Mouse (Mus musculus) hindbrain, embryonic 10.5 days (tissue): ENCODE data around the gene Dlx2. TPM values are rescaled to one million over a fixed set of nuclear protein-coding genes. Genes with fewer than 3 reads are reported as not detected.

Experiments used
- DNase-seq: peaks from one replicate; pipeline ENCODE4 v3.0.0-alpha.2; 2017; ENCODE audit warnings: low spot score
- H3K27ac ChIP-seq: fragments of 300-500 bp; sonication (generic); 2 replicates; pipeline ENCODE4 v1.5.1; 2016; ENCODE audit warnings: mild to moderate bottlenecking, moderate library complexity
- H3K27me3 ChIP-seq: fragments of 300-500 bp; sonication (generic); 2 replicates; pipeline ENCODE4 v1.6.1; 2016; ENCODE audit warnings: mild to moderate bottlenecking; ENCODE audit not compliant: poor library complexity, insufficient read depth, severe bottlenecking
- H3K36me3 ChIP-seq: fragments of 300-500 bp; sonication (generic); 2 replicates; pipeline ENCODE4 v1.6.1; 2016; ENCODE audit warnings: mild to moderate bottlenecking, moderate library complexity
- H3K4me1 ChIP-seq: fragments of 300-500 bp; sonication (generic); replicated peaks from 2 replicates; pipeline ENCODE4 v1.6.1; 2016; ENCODE audit warnings: mild to moderate bottlenecking
- H3K4me3 ChIP-seq: fragments of 300-500 bp; sonication (generic); 2 replicates; pipeline ENCODE4 v1.5.1; 2016; ENCODE audit warnings: mild to moderate bottlenecking, moderate library complexity
- H3K9me3 ChIP-seq: fragments of 300-500 bp; sonication (generic); 2 replicates; pipeline ENCODE4 v1.6.1; 2016; ENCODE audit warnings: mild to moderate bottlenecking, moderate library complexity
- WGBS: fragments of 180-500 bp; shearing (Covaris S2); methylation state at CpG from one replicate; pipeline ENCODE4 v1.1.7; 2016; 5-methylcytosine and 5-hydroxymethylcytosine counted together
- polyA plus RNA-seq: library from polyadenylated mRNA; unstranded; fragments of >200 nt; fragmentation: Nextera tagmentation; extraction: Ambion mirVana; gene quantifications from 2 replicates; pipeline ENCODE4 v1.2.1, GENCODE M21; 2016

Dlx2 gene
- polyA plus RNA-seq: 7.6 and 7.8 TPM in 2 replicates

- Histone ChIP-seq H3K4me3 (peak within 1 kb of the TSS; percentile 72), H3K27me3 (peaks cover 98% of the 10 kb centered on the region), H3K4me1 (peaks cover 55% of the 10 kb centered on the region), H3K9me3 (no peaks in the 10 kb centered on the region), H3K27ac (peak within 1 kb of the TSS; percentile 73), H3K36me3 (no peaks in the 10 kb centered on the region)
- WGBS: under 1% methylated on average over 37 of the region's 37 CpGs
- DNase-seq: peak; percentile 92
These were observed at the start of gene Dlx2 for GRCm38 (mm10) chr2:71546640-71547071. Dlx2 (minus strand) TSS chr2:71546754.

- peaks cover 6% of the 10 kb centered on the region; the same call in 1 of the 2 replicates for H3K4me1 ChIP-seq
- DNase-seq: no peak
- WGBS: 75% methylated on average over 7 of the region's 7 CpGs
- no peaks in the 10 kb centered on the region for H3K9me3 ChIP-seq
- H3K4me3 ChIP-seq: no peak overlapping the region
- no peak overlapping the region for H3K27ac ChIP-seq
- peaks cover 14% of the 10 kb centered on the region for H3K27me3 ChIP-seq
- H3K36me3 ChIP-seq: no peaks in the 10 kb centered on the region
These were observed 47.9 kb upstream of the Dlx2 start for GRCm38 (mm10) chr2:71594466-71594865.

- no peak for DNase-seq
- no peaks in the 10 kb centered on the region for H3K9me3 ChIP-seq
- no peaks in the 10 kb centered on the region for H3K27me3 ChIP-seq
- no peak overlapping the region for H3K27ac ChIP-seq
- WGBS: 94% methylated on average over 9 of the region's 9 CpGs
- no peaks in the 10 kb centered on the region for H3K36me3 ChIP-seq
- H3K4me3 ChIP-seq: no peak overlapping the region
- H3K4me1 ChIP-seq: no peaks in the 10 kb centered on the region
These were observed 42.6 kb upstream of the Dlx2 start for GRCm38 (mm10) chr2:71589114-71589513.

- Histone ChIP-seq H3K27ac (peak overlapping the region; percentile 78), H3K27me3 (peaks cover 21% of the 10 kb centered on the region; the same call in 1 of the 2 replicates), H3K36me3 (no peaks in the 10 kb centered on the region), H3K4me1 (peaks cover 9% of the 10 kb centered on the region; the same call in 1 of the 2 replicates), H3K4me3 (peak overlapping the region; percentile 65), H3K9me3 (no peaks in the 10 kb centered on the region)
- 59% methylated on average over 5 of the region's 5 CpGs for WGBS
- DNase-seq: no peak
These were observed 34.9 kb upstream of the Dlx2 start for GRCm38 (mm10) chr2:71581488-71581887.

- Histone ChIP-seq H3K36me3 (no peaks in the 10 kb centered on the region), H3K27me3 (peaks cover 21% of the 10 kb centered on the region; the same call in 1 of the 2 replicates), H3K9me3 (no peaks in the 10 kb centered on the region), H3K4me1 (peaks cover 9% of the 10 kb centered on the region; the same call in 1 of the 2 replicates), H3K4me3 (peak overlapping the region; percentile 65), H3K27ac (peak overlapping the region; percentile 78)
- DNase-seq: peak; percentile 79
- 12% methylated on average over 50 of the region's 50 CpGs for WGBS
These were observed 34.3 kb upstream of the Dlx2 start for GRCm38 (mm10) chr2:71580632-71581466.

GRCm38 (mm10) chr2:71577059-71577458, 30.5 kb upstream of the Dlx2 start:
- peaks cover 9% of the 10 kb centered on the region; the same call in 1 of the 2 replicates for H3K4me1 ChIP-seq
- H3K27ac ChIP-seq: no peak overlapping the region
- no peaks in the 10 kb centered on the region for H3K9me3 ChIP-seq
- 85% methylated on average over 2 of the region's 2 CpGs for WGBS
- no peak for DNase-seq
- H3K36me3 ChIP-seq: no peaks in the 10 kb centered on the region
- peaks cover 20% of the 10 kb centered on the region; the same call in 1 of the 2 replicates for H3K27me3 ChIP-seq
- no peak overlapping the region for H3K4me3 ChIP-seq

GRCm38 (mm10) chr2:71573736-71574135, 27.2 kb upstream of the Dlx2 start:
- H3K27ac ChIP-seq: no peak overlapping the region
- no peaks in the 10 kb centered on the region; the same call in 1 of the 2 replicates for H3K27me3 ChIP-seq
- no peak for DNase-seq
- H3K4me1 ChIP-seq: no peaks in the 10 kb centered on the region
- WGBS: 72% methylated on average over 4 of the region's 4 CpGs
- no peaks in the 10 kb centered on the region for H3K36me3 ChIP-seq
- H3K9me3 ChIP-seq: no peaks in the 10 kb centered on the region
- H3K4me3 ChIP-seq: no peak overlapping the region

GRCm38 (mm10) chr2:71566466-71566865, 19.9 kb upstream of the Dlx2 start:
- H3K27me3 ChIP-seq: no peaks in the 10 kb centered on the region; the same call in 1 of the 2 replicates

GRCm38 (mm10) chr2:71556071-71556470, 9.5 kb upstream of the Dlx2 start:
- peaks cover 11% of the 10 kb centered on the region for H3K4me1 ChIP-seq
- H3K36me3 ChIP-seq: no peaks in the 10 kb centered on the region
- no peak overlapping the region for H3K27ac ChIP-seq
- H3K27me3 ChIP-seq: peaks cover 36% of the 10 kb centered on the region
- no peak overlapping the region for H3K4me3 ChIP-seq
- H3K9me3 ChIP-seq: peaks cover 17% of the 10 kb centered on the region; the same call in 1 of the 2 replicates
- WGBS: 67% methylated on average over 5 of the region's 5 CpGs
- DNase-seq: no peak

More at GRCm38 (mm10) chr2:71566466-71566865, 19.9 kb upstream of the Dlx2 start:
- H3K36me3 ChIP-seq: no peaks in the 10 kb centered on the region
- DNase-seq: no peak
- no peak overlapping the region for H3K27ac ChIP-seq
- no peaks in the 10 kb centered on the region for H3K4me1 ChIP-seq
- no peak overlapping the region for H3K4me3 ChIP-seq
- no peaks in the 10 kb centered on the region for H3K9me3 ChIP-seq
- WGBS: 84% methylated on average over 9 of the region's 9 CpGs

- H3K4me3 ChIP-seq: peak overlapping the region; percentile 28
- H3K36me3 ChIP-seq: no peaks in the 10 kb centered on the region
- H3K27me3 ChIP-seq: peaks cover 77% of the 10 kb centered on the region
- DNase-seq: peak; percentile 19
- WGBS: 2% methylated on average over 18 of the region's 18 CpGs
- H3K27ac ChIP-seq: no peak overlapping the region
- H3K4me1 ChIP-seq: peaks cover 20% of the 10 kb centered on the region
- no peaks in the 10 kb centered on the region for H3K9me3 ChIP-seq
These were observed 5.2 kb upstream of the Dlx2 start for GRCm38 (mm10) chr2:71551704-71552103.

- 33% methylated on average over 3 of the region's 3 CpGs for WGBS
- Histone ChIP-seq H3K4me3 (no peak overlapping the region), H3K27ac (no peak overlapping the region), H3K9me3 (no peaks in the 10 kb centered on the region), H3K27me3 (peaks cover 91% of the 10 kb centered on the region), H3K36me3 (no peaks in the 10 kb centered on the region), H3K4me1 (peaks cover 33% of the 10 kb centered on the region)
- no peak for DNase-seq
These were observed 3.8 kb upstream of the Dlx2 start for GRCm38 (mm10) chr2:71550330-71550729.

GRCm38 (mm10) chr2:71547829-71548228, 1.3 kb upstream of the Dlx2 start:
- Histone ChIP-seq H3K9me3 (no peaks in the 10 kb centered on the region), H3K27ac (no peak overlapping the region), H3K4me1 (peaks cover 50% of the 10 kb centered on the region), H3K4me3 (no peak overlapping the region), H3K36me3 (no peaks in the 10 kb centered on the region), H3K27me3 (peaks cover 98% of the 10 kb centered on the region)
- DNase-seq: peak; percentile 84
- under 1% methylated on average over 8 of the region's 8 CpGs for WGBS
